Mouse (Mus musculus) spleen, adult 2 months (tissue): ENCODE data around the gene Prss12. TPM values are rescaled to one million over a fixed set of nuclear protein-coding genes. Genes with fewer than 3 reads are reported as not detected.

Source experiments
- DNase-seq, 2 experiments: peaks; one replicate each; pipeline versions ENCODE4 v3.0.0 to v3.0.0-alpha.2; 2012 to 2021; ENCODE audit warnings: low spot score in 2 of 2, low read depth in 1 of 2
- H3K27ac ChIP-seq: fragments of 200-500 bp; 2 replicates; pipeline ENCODE4 v1.5.1; 2012; ENCODE audit warnings: low read length, inconsistent platforms; ENCODE audit not compliant: insufficient read depth
- H3K27me3 ChIP-seq: fragments of 200-500 bp; 2 replicates; pipeline ENCODE4 v1.6.1; 2012; ENCODE audit warnings: mild to moderate bottlenecking, moderate library complexity, low read length, inconsistent platforms; ENCODE audit not compliant: control insufficient read depth, insufficient read depth
- H3K36me3 ChIP-seq: fragments of 200-500 bp; 2 replicates; pipeline ENCODE4 v1.6.1; 2012; ENCODE audit warnings: mild to moderate bottlenecking, low read length, inconsistent platforms; ENCODE audit not compliant: control insufficient read depth, insufficient read depth
- H3K4me1 ChIP-seq: fragments of 200-500 bp; 2 replicates; pipeline ENCODE4 v1.6.1; 2011; ENCODE audit warnings: inconsistent platforms; ENCODE audit not compliant: control insufficient read depth, insufficient read depth, insufficient read length
- H3K4me3 ChIP-seq: fragments of 200-500 bp; 2 replicates; pipeline ENCODE4 v1.5.1; 2011; ENCODE audit warnings: mild to moderate bottlenecking, inconsistent platforms; ENCODE audit not compliant: insufficient read depth, insufficient read length; ENCODE audit errors: extremely low read depth
- CTCF ChIP-seq: fragments of 200-500 bp; IDR thresholded peaks from 2 replicates; pipeline ENCODE4 v1.5.1; 2011; ENCODE audit warnings: mild to moderate bottlenecking, inconsistent platforms; ENCODE audit not compliant: insufficient read depth, insufficient read length, insufficient replicate concordance; ENCODE audit errors: extremely low read depth
- POLR2A ChIP-seq: fragments of 200-500 bp; IDR thresholded peaks from 2 replicates; pipeline ENCODE4 v1.6.1; 2011; ENCODE audit warnings: low read depth, low read length, inconsistent platforms
- WGBS: fragments of 180-500 bp; shearing (Covaris S2); methylation state at CpG from one replicate; pipeline ENCODE4 v1.1.7; 2018; 5-methylcytosine and 5-hydroxymethylcytosine counted together
- polyA plus RNA-seq: library from polyadenylated mRNA; depleted of rRNA; stranded (reverse); fragments of >200 nt; gene quantifications from 2 replicates; pipeline ENCODE4 v1.2.3, GENCODE M21; 2012

The Prss12 gene
- polyA plus RNA-seq, 1 experiment: 1.9 TPM

GRCm38 (mm10) chr3:123444466-123444865 is 2.2 kb upstream of the Prss12 start:
- Histone ChIP-seq H3K27me3 (peaks cover 14% of the 10 kb centered on the region), H3K27ac (peak overlapping the region; percentile 57; the same call in 1 of the 2 replicates), H3K4me3 (no peak overlapping the region), H3K36me3 (no peaks in the 10 kb centered on the region), H3K4me1 (peaks cover 19% of the 10 kb centered on the region)
- WGBS: 52% methylated on average over 1 of the region's 1 CpGs
- peak in 1 of 2 experiments; percentile 34 for DNase-seq
- TF ChIP-seq POLR2A (no peak), CTCF (no peak)

- 13% methylated on average over 13 of the region's 13 CpGs for WGBS
- no peak overlapping the region for H3K27ac ChIP-seq
- H3K27me3 ChIP-seq: peaks cover 14% of the 10 kb centered on the region
- peaks cover 19% of the 10 kb centered on the region for H3K4me1 ChIP-seq
- H3K4me3 ChIP-seq: peak overlapping the region; percentile 61; the same call in 1 of the 2 replicates
- no peak for TF ChIP-seq CTCF
- no peak for TF ChIP-seq POLR2A
- no peaks in the 10 kb centered on the region for H3K36me3 ChIP-seq
- DNase-seq: no peak
These were observed 886 bp downstream of the Prss12 start for GRCm38 (mm10) chr3:123447538-123448059.

- Histone ChIP-seq H3K4me1 (peaks cover 19% of the 10 kb centered on the region), H3K4me3 (no peak overlapping the region), H3K36me3 (no peaks in the 10 kb centered on the region), H3K27me3 (peaks cover 14% of the 10 kb centered on the region), H3K27ac (no peak overlapping the region)
- 15% methylated on average over 10 of the region's 10 CpGs for WGBS
- TF ChIP-seq CTCF (no peak), POLR2A (no peak)
- no peak for DNase-seq
These were observed 1.4 kb downstream of the Prss12 start for GRCm38 (mm10) chr3:123448096-123448495.

GRCm38 (mm10) chr3:123450107-123450506 is 3.4 kb downstream of the Prss12 start:
- no peak for TF ChIP-seq POLR2A
- no peak for TF ChIP-seq CTCF
- Histone ChIP-seq H3K4me3 (no peak overlapping the region), H3K27me3 (peaks cover 14% of the 10 kb centered on the region), H3K27ac (no peak overlapping the region), H3K4me1 (peaks cover 10% of the 10 kb centered on the region), H3K36me3 (no peaks in the 10 kb centered on the region)
- DNase-seq: no peak
- 84% methylated on average over 6 of the region's 6 CpGs for WGBS

- Histone ChIP-seq H3K4me3 (no peak overlapping the region), H3K27me3 (peaks cover 1% of the 10 kb centered on the region; the same call in 1 of the 2 replicates), H3K27ac (no peak overlapping the region), H3K36me3 (no peaks in the 10 kb centered on the region), H3K4me1 (no peaks in the 10 kb centered on the region)
- WGBS: 66% methylated on average over 6 of the region's 6 CpGs
- TF ChIP-seq CTCF: no peak
- no peak for TF ChIP-seq POLR2A
- DNase-seq: no peak
These were observed 6.2 kb downstream of the Prss12 start for GRCm38 (mm10) chr3:123452904-123453303.

DNA sequence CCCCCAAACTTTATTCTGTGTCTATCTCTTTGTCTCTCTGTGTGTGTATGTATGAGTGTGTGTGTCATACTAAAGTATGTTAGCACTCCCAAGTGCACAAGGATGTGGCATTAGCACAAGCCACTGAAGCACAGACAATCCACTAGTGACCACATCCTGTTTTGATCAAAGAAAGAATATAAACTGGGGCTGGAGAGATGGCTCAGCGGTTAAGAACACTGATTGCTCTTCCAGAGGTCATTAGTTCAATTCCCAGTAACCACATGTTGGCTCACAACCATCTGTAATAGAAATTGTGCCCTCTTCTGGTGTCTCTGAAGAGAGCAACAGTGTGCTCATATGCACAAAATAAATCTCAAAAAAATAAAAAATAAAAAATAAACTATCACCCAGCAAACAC is 12.8 kb downstream of the Prss12 start:
- H3K4me1 ChIP-seq: no peaks in the 10 kb centered on the region
- no peak for DNase-seq
- no peak for TF ChIP-seq POLR2A
- TF ChIP-seq CTCF: no peak
- no peak overlapping the region for H3K27ac ChIP-seq
- no peak overlapping the region for H3K4me3 ChIP-seq
- no peaks in the 10 kb centered on the region for H3K27me3 ChIP-seq
- WGBS: 15% methylated on average over 1 of the region's 1 CpGs
- H3K36me3 ChIP-seq: no peaks in the 10 kb centered on the region

DNA sequence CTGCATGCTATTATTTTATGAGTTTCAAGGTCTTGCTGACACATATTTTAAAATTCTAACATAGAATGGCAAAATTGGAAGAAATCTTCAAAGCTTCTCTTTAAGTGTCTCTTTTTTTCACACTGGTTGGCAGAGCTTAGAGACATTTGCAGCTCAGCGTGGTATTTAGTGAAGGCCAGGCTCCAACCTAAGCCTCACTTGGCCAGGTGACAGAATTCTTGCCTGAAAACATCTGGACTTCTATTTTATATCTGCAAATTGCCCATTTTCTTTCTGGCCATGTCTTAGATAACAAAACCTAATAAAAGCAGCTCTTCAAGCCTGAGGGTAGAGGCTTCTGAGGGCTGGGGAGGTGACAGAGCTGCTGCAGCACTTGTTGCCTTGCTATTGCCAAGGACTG is 13.7 kb downstream of the Prss12 start:
- DNase-seq: no peak
- no peaks in the 10 kb centered on the region for H3K27me3 ChIP-seq
- H3K36me3 ChIP-seq: no peaks in the 10 kb centered on the region
- 85% methylated on average over 1 of the region's 1 CpGs for WGBS
- H3K4me3 ChIP-seq: no peak overlapping the region
- H3K27ac ChIP-seq: no peak overlapping the region
- H3K4me1 ChIP-seq: no peaks in the 10 kb centered on the region
- no peak for TF ChIP-seq POLR2A
- no peak for TF ChIP-seq CTCF
